Comparison of ENCODE assay signal across 9 mouse cellular contexts in genomic region chr2:164487115-164487527, GRCm38 (mm10). TPM values are rescaled to one million over a fixed set of nuclear protein-coding genes. Genes with fewer than 3 reads are reported as not detected.
A peak's percentile ranks its signal among the peaks of the same experiment; 100 is the strongest.
DNase-seq lines count a peak whose midpoint lies in the region; ATAC-seq and TF ChIP-seq lines count a peak whose summit lies in the region.
"Had no signal": no experiment of that assay in that cellular context is flagged by ENCODE, and none has a peak within 500 bp of the region (broad histone marks: within the 10 kb centered on the region; RNA-seq: fewer than 3 reads in every experiment).

No protein-coding gene starts in this region.

- DNase-seq in heart, adult 8-10 months (ENCODE audit: low spot score): no peak
- DNase-seq in gastrocnemius, postnatal 10 days: no peak

- WGBS in heart, embryonic 11.5 days (ENCODE audit: insufficient replicate concordance): 9% methylated on average over 11 of the region's 11 CpGs
- WGBS in heart, embryonic 16.5 days: 8% methylated on average over 11 of the region's 11 CpGs
- 35% methylated on average over 11 of the region's 11 CpGs for WGBS in macrophage (ENCODE audit: missing documents)

- no peak for ATAC-seq in heart, embryonic 11.5 days (replicated peaks; ENCODE audit: insufficient number of reproducible peaks, low FRiP score, low TSS enrichment)
- 0 out of 2 replicates have a peak, but pooled peaks have one; percentile 5 for ATAC-seq in heart, embryonic 16.5 days (replicated peaks; ENCODE audit: extremely low read depth, insufficient read depth, low FRiP score)
- ATAC-seq in activated CD4-positive, CD25-positive, alpha-beta regulatory T cell, adult 4 months: no peak
- ATAC-seq in granulocyte monocyte progenitor cell, adult 5-6 weeks (replicated peaks; ENCODE audit: poor library complexity, severe bottlenecking): no peak; the same call in 1 of the 2 replicates

- no peaks in the 10 kb centered on the region for H3K9me3 ChIP-seq in heart, embryonic 11.5 days (replicated peaks; ENCODE audit: control insufficient read depth, low read length)
- no peaks in the 10 kb centered on the region for H3K9me3 ChIP-seq in E14TG2a.4 (ENCODE audit: low read length)
- no peaks in the 10 kb centered on the region for H3K9me3 ChIP-seq in heart, embryonic 16.5 days (replicated peaks; ENCODE audit: control insufficient read depth, low read length)

- H3K4me1 ChIP-seq in heart, embryonic 11.5 days (ENCODE audit: control insufficient read depth, insufficient read depth, low read length): peaks cover 11% of the 10 kb centered on the region; the same call in 1 of the 2 replicates
- peaks cover 16% of the 10 kb centered on the region for H3K4me1 ChIP-seq in E14TG2a.4 (replicated peaks; ENCODE audit: low read depth, low read length)
- H3K4me1 ChIP-seq in heart, embryonic 16.5 days (ENCODE audit: control insufficient read depth, insufficient read depth, low read length): peaks cover 12% of the 10 kb centered on the region

- no peak for TF ChIP-seq CTCF in E14TG2a.4 (conservative IDR thresholded peaks at IDR 0.05; ENCODE audit: low read length)

- H3K36me3 ChIP-seq in heart, embryonic 11.5 days (ENCODE audit: control insufficient read depth, insufficient read depth, low read length): no peaks in the 10 kb centered on the region
- H3K36me3 ChIP-seq in E14TG2a.4 (ENCODE audit: insufficient read depth, low read length): no peaks in the 10 kb centered on the region
- peaks cover 9% of the 10 kb centered on the region for H3K36me3 ChIP-seq in heart, embryonic 16.5 days (ENCODE audit: control insufficient read depth, insufficient read depth)
- peaks cover 14% of the 10 kb centered on the region for H3K36me3 ChIP-seq in macrophage (ENCODE audit: inconsistent target)

- no peaks in the 10 kb centered on the region for H3K79me2 ChIP-seq in macrophage (ENCODE audit: inconsistent target)

- peak overlapping the region; percentile 98 for H3K4me2 ChIP-seq in heart, embryonic 11.5 days
- peak overlapping the region; percentile 92 for H3K4me2 ChIP-seq in heart, embryonic 16.5 days (ENCODE audit: low read depth, low read length)

- peak overlapping the region; percentile 31; the same call in 1 of the 2 replicates for H3K27ac ChIP-seq in heart, embryonic 11.5 days (ENCODE audit: low read depth, low read length)
- peak overlapping the region; percentile 69 for H3K27ac ChIP-seq in heart, embryonic 16.5 days (ENCODE audit: low read length)
- no peak overlapping the region for H3K27ac ChIP-seq in macrophage

- H3K9ac ChIP-seq in heart, embryonic 11.5 days (ENCODE audit: low read depth, low read length): peak overlapping the region; percentile 81; the same call in 1 of the 2 replicates
- peak overlapping the region; percentile 84 for H3K9ac ChIP-seq in heart, embryonic 16.5 days (ENCODE audit: low read length)

- peaks cover 13% of the 10 kb centered on the region for H3K27me3 ChIP-seq in heart, embryonic 11.5 days (ENCODE audit: control insufficient read depth, insufficient read depth, low read length)
- peaks cover 67% of the 10 kb centered on the region for H3K27me3 ChIP-seq in E14TG2a.4 (ENCODE audit: insufficient read depth, low read length)
- 0 out of 2 replicates have a peak, but pooled peaks cover 3% of the 10 kb centered on the region for H3K27me3 ChIP-seq in heart, embryonic 16.5 days (ENCODE audit: control insufficient read depth, insufficient read depth, low read length)

- H3K4me3 ChIP-seq in heart, embryonic 11.5 days (ENCODE audit: low read depth, low read length): peak overlapping the region; percentile 86
- H3K4me3 ChIP-seq in E14TG2a.4 (replicated peaks; ENCODE audit: low read length): peak overlapping the region; percentile 86
- peak overlapping the region; percentile 86 for H3K4me3 ChIP-seq in heart, embryonic 16.5 days (ENCODE audit: low read length)
- peak overlapping the region; percentile 42 for H3K4me3 ChIP-seq in macrophage (ENCODE audit: inconsistent target)

RNA-seq across cellular contexts. Expression of gene Dbndd2, which starts 1.2 kb away (rescaled TPM):
- polyA plus RNA-seq in heart, embryonic 11.5 days (2014; fragmentation: Nextera tagmentation; extraction: Ambion mirVana): 16.5 and 21.9 TPM in 2 replicates
- total RNA-seq in heart, adult 8-10 months (2022): 10 to 100 TPM; 11.3 to 15.0 (median 12.6) TPM
- polyA plus RNA-seq in heart, embryonic 16.5 days (2015; fragmentation: Nextera tagmentation; extraction: Ambion mirVana): 10.6 and 16.4 TPM in 2 replicates
- 1 to 10 TPM; 1.2 to 7.3 (median 3.6) TPM for total RNA-seq in macrophage (2018; cell fraction: chromatin; rRNA removed)
- total RNA-seq in macrophage (2018; cell fraction: cytosol; rRNA removed): 10 to 100 TPM; 12.6 to 37.1 (median 24.2) TPM
- 10 to 100 TPM in 4 of 26 experiments, 1 to 10 TPM in 21, under 1 TPM in 1; 0.87 to 14.7 (median 6.1) TPM for total RNA-seq in macrophage (2018; cell fraction: nucleus; rRNA removed)
- 13.0 to 46.6 TPM (median 28.5 TPM) in 3 replicates for polyA plus RNA-seq in macrophage (2018)
- total RNA-seq in gastrocnemius, postnatal 10 days (2021): 10 to 100 TPM; 13.0 to 17.7 TPM
- 1 to 10 TPM; 2.1 to 6.8 TPM for polyA plus RNA-seq in activated CD4-positive, CD25-positive, alpha-beta regulatory T cell, adult 4 months (2017; shearing (Covaris generic))
- 5.6 TPM in 1 of 2 replicates, not detected in the other for total RNA-seq in granulocyte monocyte progenitor cell, adult 5-6 weeks (2014; fragmentation: Nextera tagmentation)
- 0.46 and 0.95 TPM in 2 replicates for total RNA-seq in granulocyte monocyte progenitor cell, adult 5-6 weeks (2017)

RNA-seq across cellular contexts. Expression of gene Pigt, which starts 10.2 kb away (rescaled TPM):
- 63.0 and 66.0 TPM in 2 replicates for polyA plus RNA-seq in heart, embryonic 11.5 days (2014; fragmentation: Nextera tagmentation; extraction: Ambion mirVana)
- total RNA-seq in heart, adult 8-10 months (2022): 10 to 100 TPM; 32.0 to 34.8 (median 33.9) TPM
- 45.3 and 46.2 TPM in 2 replicates for polyA plus RNA-seq in heart, embryonic 16.5 days (2015; fragmentation: Nextera tagmentation; extraction: Ambion mirVana)
- total RNA-seq in macrophage (2018; cell fraction: chromatin; rRNA removed): 10 to 100 TPM in 21 of 26 experiments, 1 to 10 TPM in 5; 5.1 to 35.6 (median 21.0) TPM
- total RNA-seq in macrophage (2018; cell fraction: cytosol; rRNA removed): 10 to 100 TPM; 38.0 to 69.2 (median 52.5) TPM
- total RNA-seq in macrophage (2018; cell fraction: nucleus; rRNA removed): 10 to 100 TPM; 23.3 to 86.1 (median 52.1) TPM
- 58.4 to 92.7 TPM (median 64.5 TPM) in 3 replicates for polyA plus RNA-seq in macrophage (2018)
- total RNA-seq in gastrocnemius, postnatal 10 days (2021): 10 to 100 TPM; 44.3 to 51.3 TPM
- 10 to 100 TPM; 19.6 to 47.7 TPM for polyA plus RNA-seq in activated CD4-positive, CD25-positive, alpha-beta regulatory T cell, adult 4 months (2017; shearing (Covaris generic))
- total RNA-seq in granulocyte monocyte progenitor cell, adult 5-6 weeks (2014; fragmentation: Nextera tagmentation): 97.1 and 103 TPM in 2 replicates
- total RNA-seq in granulocyte monocyte progenitor cell, adult 5-6 weeks (2017): 27.2 and 27.5 TPM in 2 replicates

RNA-seq across cellular contexts. Expression of gene Trp53tg5, which starts 13.6 kb away (rescaled TPM):
- not detected in 2 replicates for polyA plus RNA-seq in heart, embryonic 11.5 days (2014; fragmentation: Nextera tagmentation; extraction: Ambion mirVana)
- not detected for total RNA-seq in heart, adult 8-10 months (2022)
- polyA plus RNA-seq in heart, embryonic 16.5 days (2015; fragmentation: Nextera tagmentation; extraction: Ambion mirVana): not detected in 2 replicates
- total RNA-seq in macrophage (2018; cell fraction: chromatin; rRNA removed): not detected
- total RNA-seq in macrophage (2018; cell fraction: cytosol; rRNA removed): not detected
- total RNA-seq in macrophage (2018; cell fraction: nucleus; rRNA removed): not detected
- polyA plus RNA-seq in macrophage (2018): not detected in 3 replicates
- not detected for total RNA-seq in gastrocnemius, postnatal 10 days (2021)
- under 1 TPM in 1 of 2 experiments, not detected in 1; 0.37 TPM for polyA plus RNA-seq in activated CD4-positive, CD25-positive, alpha-beta regulatory T cell, adult 4 months (2017; shearing (Covaris generic))
- total RNA-seq in granulocyte monocyte progenitor cell, adult 5-6 weeks (2014; fragmentation: Nextera tagmentation): not detected in 2 replicates
- not detected in 2 replicates for total RNA-seq in granulocyte monocyte progenitor cell, adult 5-6 weeks (2017)
- polyA plus RNA-seq: gonadal fat pad, adult 2 months had no signal

RNA-seq across cellular contexts. Expression of gene Gm20458, which starts 26.4 kb away (rescaled TPM):
- 4.8 and 8.4 TPM in 2 replicates for polyA plus RNA-seq in heart, embryonic 11.5 days (2014; fragmentation: Nextera tagmentation; extraction: Ambion mirVana)
- total RNA-seq in heart, adult 8-10 months (2022): 1 to 10 TPM; 3.6 to 6.7 (median 5.5) TPM
- 11.6 and 12.1 TPM in 2 replicates for polyA plus RNA-seq in heart, embryonic 16.5 days (2015; fragmentation: Nextera tagmentation; extraction: Ambion mirVana)
- total RNA-seq in macrophage (2018; cell fraction: chromatin; rRNA removed): 1 to 10 TPM in 2 of 26 experiments, under 1 TPM in 2, not detected in 22; 0.80 to 2.1 (median 1.00) TPM
- total RNA-seq in macrophage (2018; cell fraction: cytosol; rRNA removed): 10 to 100 TPM in 2 of 26 experiments, 1 to 10 TPM in 21, under 1 TPM in 2, not detected in 1; 0.24 to 13.8 (median 4.8) TPM
- 1 to 10 TPM in 17 of 26 experiments, under 1 TPM in 1, not detected in 8; 0.64 to 8.1 (median 2.6) TPM for total RNA-seq in macrophage (2018; cell fraction: nucleus; rRNA removed)
- polyA plus RNA-seq in macrophage (2018): 0.30 TPM in 1 of 3 replicates, not detected in the others
- 1 to 10 TPM in 1 of 2 experiments, not detected in 1; 3.3 TPM for total RNA-seq in gastrocnemius, postnatal 10 days (2021)
- polyA plus RNA-seq in activated CD4-positive, CD25-positive, alpha-beta regulatory T cell, adult 4 months (2017; shearing (Covaris generic)): 1 to 10 TPM in 1 of 2 experiments, not detected in 1; 3.7 TPM
- not detected in 2 replicates for total RNA-seq in granulocyte monocyte progenitor cell, adult 5-6 weeks (2014; fragmentation: Nextera tagmentation)
- total RNA-seq in granulocyte monocyte progenitor cell, adult 5-6 weeks (2017): not detected in 2 replicates

RNA-seq across cellular contexts. Expression of gene Sys1, which starts 30.4 kb away (rescaled TPM):
- 37.0 and 42.3 TPM in 2 replicates for polyA plus RNA-seq in heart, embryonic 11.5 days (2014; fragmentation: Nextera tagmentation; extraction: Ambion mirVana)
- 10 to 100 TPM; 25.2 to 28.5 (median 25.8) TPM for total RNA-seq in heart, adult 8-10 months (2022)
- 33.4 and 41.7 TPM in 2 replicates for polyA plus RNA-seq in heart, embryonic 16.5 days (2015; fragmentation: Nextera tagmentation; extraction: Ambion mirVana)
- 10 to 100 TPM in 21 of 26 experiments, 1 to 10 TPM in 5; 6.5 to 22.0 (median 12.5) TPM for total RNA-seq in macrophage (2018; cell fraction: chromatin; rRNA removed)
- total RNA-seq in macrophage (2018; cell fraction: cytosol; rRNA removed): 10 to 100 TPM; 18.2 to 41.3 (median 30.7) TPM
- 10 to 100 TPM in 25 of 26 experiments, 1 to 10 TPM in 1; 9.1 to 26.2 (median 17.8) TPM for total RNA-seq in macrophage (2018; cell fraction: nucleus; rRNA removed)
- 6.9 to 30.0 TPM (median 27.8 TPM) in 3 replicates for polyA plus RNA-seq in macrophage (2018)
- 10 to 100 TPM; 16.8 to 18.4 TPM for total RNA-seq in gastrocnemius, postnatal 10 days (2021)
- 10 to 100 TPM; 29.7 to 33.4 TPM for polyA plus RNA-seq in activated CD4-positive, CD25-positive, alpha-beta regulatory T cell, adult 4 months (2017; shearing (Covaris generic))
- total RNA-seq in granulocyte monocyte progenitor cell, adult 5-6 weeks (2014; fragmentation: Nextera tagmentation): 30.4 and 35.3 TPM in 2 replicates
- 11.5 and 18.1 TPM in 2 replicates for total RNA-seq in granulocyte monocyte progenitor cell, adult 5-6 weeks (2017)
